Mouse (Mus musculus) layer of hippocampus, adult 2 months (tissue): ENCODE measurements around the gene Hmgn2. TPM values are rescaled to one million over a fixed set of nuclear protein-coding genes. Genes with fewer than 3 reads are reported as not detected.
"Not testable (repeated sequence)": the region's sequence is repeated elsewhere in the genome, so short reads cannot be mapped to it uniquely, and the experiment has no call there.

Experiments
- DNase-seq, 2 experiments: peaks; one replicate each; pipeline ENCODE4 v3.0.0; 2022; ENCODE audit warnings: low spot score in 2 of 2
- H3K27ac ChIP-seq: fragments of 200-600 bp; 2 replicates; pipeline ENCODE4 v1.8.1; 2022
- H3K4me3 ChIP-seq: fragments of 200-600 bp; 2 replicates; pipeline ENCODE4 v1.8.1; 2022; ENCODE audit warnings: mild to moderate bottlenecking
- CTCF ChIP-seq: fragments of 200-600 bp; conservative IDR thresholded peaks from 2 replicates; pipeline ENCODE4 v1.8.1; 2022; ENCODE audit warnings: antibody characterized with exemption, mild to moderate bottlenecking, moderate library complexity
- total RNA-seq, 2 experiments: library from RNA; stranded (reverse); gene quantifications; 2 replicates each; pipeline ENCODE4 v1.2.3; 2021

Hmgn2 gene
- total RNA-seq, 2 experiments from 2014 or later: 123 to 125 TPM

DNA sequence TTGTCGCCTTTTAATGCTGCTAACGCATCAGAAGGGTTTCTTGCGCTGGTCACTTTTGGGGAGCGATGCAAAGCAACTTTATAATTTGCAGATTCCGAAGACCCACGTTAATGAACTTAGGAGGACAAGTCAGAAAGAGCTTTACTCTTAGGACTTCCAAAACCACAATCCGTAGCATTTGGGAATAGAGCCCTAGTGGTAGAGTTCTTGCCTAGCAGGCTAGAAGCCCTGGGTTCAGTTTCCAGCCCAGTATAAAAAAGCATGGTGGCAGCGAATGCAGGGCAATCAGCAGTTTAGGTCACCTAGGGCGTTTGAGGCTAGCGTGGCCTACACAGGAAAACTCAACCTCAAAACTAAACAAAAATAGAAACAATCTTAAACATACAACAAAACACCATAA is 33.3 kb upstream of the Hmgn2 start:
- no peak overlapping the region for H3K4me3 ChIP-seq
- peak; percentile 54 for TF ChIP-seq CTCF
- no peak overlapping the region for H3K27ac ChIP-seq
- no peak for DNase-seq

DNA sequence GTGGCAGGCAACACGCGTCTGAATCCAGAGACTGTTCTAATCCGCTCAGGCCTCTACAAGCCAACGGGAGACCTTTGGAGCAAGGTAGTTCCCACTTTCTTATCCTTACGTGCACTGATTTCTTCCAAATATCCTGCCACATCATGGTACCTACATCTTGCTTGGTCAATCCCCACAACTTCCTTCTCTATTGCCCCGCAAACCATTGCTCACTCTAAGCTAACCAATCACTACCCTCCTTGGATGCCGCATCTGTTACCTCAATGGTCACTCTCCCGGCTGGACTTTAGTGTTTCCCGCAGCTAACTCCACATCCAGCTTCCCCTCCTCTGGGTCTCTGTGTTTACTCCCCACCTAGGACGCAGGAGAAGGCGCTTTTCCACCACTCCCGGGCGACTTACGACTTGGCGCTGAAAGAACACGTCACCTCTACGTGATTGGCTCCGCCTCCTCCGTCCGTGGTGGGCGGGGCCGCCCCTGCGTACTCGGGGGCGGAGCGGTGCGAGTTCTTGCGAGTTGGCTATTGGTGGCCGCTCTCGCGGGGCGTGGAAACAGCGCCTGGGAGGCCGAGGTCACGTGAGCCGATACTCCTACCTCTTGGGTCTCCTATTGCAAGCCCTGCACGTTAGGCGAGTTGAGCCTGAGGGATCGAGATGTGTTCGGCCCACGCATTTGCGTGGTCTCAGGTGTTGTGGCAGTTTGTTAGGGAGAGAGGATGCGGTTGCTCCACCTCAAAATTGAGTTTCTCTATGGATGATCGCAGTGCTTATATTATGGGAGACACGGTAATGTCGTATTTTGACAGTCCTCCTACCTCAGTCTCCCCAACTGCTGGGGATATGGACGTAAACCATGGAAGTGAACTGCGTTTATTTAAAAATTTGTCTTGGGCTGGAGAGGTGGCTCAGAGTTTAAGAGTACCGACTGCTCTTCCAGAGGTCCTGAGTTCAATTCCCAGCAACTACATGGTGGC is 32.3 kb upstream of the Hmgn2 start, which contains the start of gene Dhdds:
Dhdds (minus strand) TSS at position 453 of the 973 bp plus-strand sequence.
- Histone ChIP-seq H3K27ac (peak within 1 kb of the TSS; percentile 86), H3K4me3 (peak within 1 kb of the TSS; percentile 64)
- peak; percentile 95 to 97 for DNase-seq
- TF ChIP-seq CTCF: no peak

DNA sequence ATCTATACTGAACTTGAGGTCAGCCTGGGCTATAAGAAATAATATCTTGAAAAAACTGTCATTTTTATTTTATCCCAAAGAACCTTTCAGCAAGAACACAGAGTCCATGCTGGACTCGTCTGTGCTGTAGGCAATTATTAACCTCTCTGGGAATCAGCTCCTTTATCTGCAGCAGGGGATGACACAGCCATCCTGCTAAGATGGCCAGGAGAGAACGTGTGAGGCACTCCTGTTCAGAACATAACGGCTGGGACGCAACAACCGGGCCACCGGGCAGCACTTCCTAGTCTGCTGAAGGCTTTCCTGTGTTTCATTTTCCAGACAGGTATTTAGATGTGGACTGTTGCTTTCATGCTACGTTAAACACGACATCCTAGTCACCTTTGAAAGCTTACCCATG is 26.2 kb upstream of the Hmgn2 start:
- no peak for DNase-seq
- H3K4me3 ChIP-seq: no peak overlapping the region
- TF ChIP-seq CTCF: no peak
- H3K27ac ChIP-seq: no peak overlapping the region

DNA sequence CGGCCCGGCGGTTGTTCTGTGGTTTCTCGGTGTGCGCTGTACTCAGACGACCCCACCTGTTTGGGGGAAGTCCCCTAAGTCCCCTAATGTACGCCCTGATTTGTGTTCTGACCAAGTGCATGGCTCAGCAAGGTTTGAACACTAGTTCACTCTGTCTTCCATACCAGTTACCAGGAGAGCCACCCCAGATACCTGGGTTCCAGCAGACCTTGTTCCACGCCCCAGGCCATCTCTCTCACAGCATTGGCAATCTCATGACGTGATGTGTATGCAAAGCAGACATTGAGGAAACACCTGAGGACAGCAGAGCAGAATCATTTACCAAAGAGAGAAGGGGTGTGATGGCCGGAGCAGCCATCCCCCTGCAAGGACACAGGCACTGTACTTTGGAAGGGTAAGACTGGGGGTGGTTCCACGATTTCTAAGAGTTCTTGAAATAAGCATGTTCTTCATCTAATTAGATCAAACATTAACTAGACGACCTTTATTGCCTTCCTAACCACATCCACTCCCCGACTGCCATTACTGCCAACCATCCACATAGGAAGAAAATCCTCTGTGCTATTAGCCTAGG is 22.7 kb upstream of the Hmgn2 start:
- Histone ChIP-seq H3K27ac (no peak overlapping the region), H3K4me3 (no peak overlapping the region)
- DNase-seq: no peak
- TF ChIP-seq CTCF: no peak

- peak; percentile 61 for TF ChIP-seq CTCF
- H3K27ac ChIP-seq: no peak overlapping the region
- H3K4me3 ChIP-seq: no peak overlapping the region
- no peak for DNase-seq
Measured at GRCm38 (mm10) chr4:133990035-133990434, 21.6 kb upstream of the Hmgn2 start.

DNA sequence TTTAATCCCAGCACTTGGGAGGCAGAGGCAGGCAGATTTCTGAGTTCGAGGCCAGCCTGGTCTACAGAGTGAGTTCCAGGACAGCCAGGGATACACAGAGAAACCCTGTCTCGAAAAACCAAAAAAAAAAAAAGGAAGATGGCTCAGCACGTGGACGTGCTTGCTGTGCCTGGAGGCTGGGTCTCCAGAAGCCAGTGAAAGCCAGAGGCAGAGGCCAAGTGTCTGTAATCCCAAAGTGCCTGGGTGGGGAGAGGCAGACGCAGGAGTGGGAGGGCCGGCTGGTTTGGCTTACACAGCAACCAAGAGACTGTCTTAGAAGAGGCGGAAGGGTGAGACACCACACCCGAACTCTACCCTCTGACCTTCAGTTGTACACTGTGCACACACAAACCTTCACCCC is 19.8 kb upstream of the Hmgn2 start:
- H3K4me3 ChIP-seq, DNase-seq, H3K27ac ChIP-seq: not testable (repeated sequence)

GRCm38 (mm10) chr4:133982936-133983335 is 14.5 kb upstream of the Hmgn2 start:
- DNase-seq: no peak
- Histone ChIP-seq H3K4me3 (no peak overlapping the region), H3K27ac (no peak overlapping the region)
- no peak for TF ChIP-seq CTCF

GRCm38 (mm10) chr4:133980496-133980895 is 12.0 kb upstream of the Hmgn2 start:
- no peak overlapping the region for H3K27ac ChIP-seq
- DNase-seq: no peak
- no peak for TF ChIP-seq CTCF
- H3K4me3 ChIP-seq: no peak overlapping the region

GRCm38 (mm10) chr4:133978021-133978711 is 9.7 kb upstream of the Hmgn2 start:
- no peak for TF ChIP-seq CTCF
- no peak for DNase-seq
- no peak overlapping the region for H3K27ac ChIP-seq
- no peak overlapping the region for H3K4me3 ChIP-seq

DNA sequence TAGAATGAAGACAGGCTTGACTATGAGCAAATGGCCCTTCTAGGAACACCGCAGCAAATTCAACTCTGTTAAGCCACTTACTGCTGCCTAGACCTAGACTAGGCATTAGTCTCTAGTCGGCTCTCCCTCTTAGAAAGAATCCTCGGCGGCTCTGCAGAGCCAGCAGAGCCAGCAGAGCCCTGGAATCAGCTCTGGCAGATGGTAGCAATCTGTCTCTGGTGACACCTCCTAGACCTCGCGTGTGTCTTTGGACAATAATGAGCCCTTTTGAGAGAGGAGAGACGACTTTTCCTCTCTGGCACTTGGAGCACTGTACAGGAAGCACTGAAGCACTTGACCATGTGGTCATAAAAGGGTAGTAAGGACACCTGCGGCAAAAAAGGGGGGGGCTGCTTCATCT is 3.3 kb upstream of the Hmgn2 start:
- TF ChIP-seq CTCF: no peak
- no peak overlapping the region for H3K4me3 ChIP-seq
- H3K27ac ChIP-seq: no peak overlapping the region
- no peak for DNase-seq

GRCm38 (mm10) chr4:133970876-133971275 is 2.4 kb upstream of the Hmgn2 start:
- Histone ChIP-seq H3K27ac (peak overlapping the region; percentile 100), H3K4me3 (no peak overlapping the region)
- no peak for DNase-seq
- no peak for TF ChIP-seq CTCF

DNA sequence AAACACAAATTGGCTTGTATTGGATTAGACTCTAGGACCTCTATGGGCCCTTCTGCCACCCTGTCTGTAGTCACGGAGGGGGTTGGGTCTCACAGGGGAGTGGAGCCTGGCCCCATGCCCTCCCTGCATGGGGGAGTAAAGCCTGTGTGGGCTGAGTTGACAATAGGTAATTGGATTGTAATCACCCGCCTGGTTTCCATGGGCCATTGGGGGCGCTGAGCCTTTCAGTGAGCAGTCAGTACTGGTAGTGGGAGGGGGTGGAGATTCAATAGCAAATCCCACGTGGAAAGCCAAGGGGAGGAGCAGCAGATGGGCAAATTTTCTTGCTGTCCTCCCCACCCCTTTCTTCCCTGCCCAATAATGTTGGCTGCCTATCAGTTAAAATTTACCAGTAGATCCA is 1.7 kb upstream of the Hmgn2 start:
- no peak overlapping the region for H3K4me3 ChIP-seq
- peak overlapping the region; percentile 100 for H3K27ac ChIP-seq
- peak; percentile 39 to 42 for DNase-seq
- TF ChIP-seq CTCF: peak; percentile 34

DNA sequence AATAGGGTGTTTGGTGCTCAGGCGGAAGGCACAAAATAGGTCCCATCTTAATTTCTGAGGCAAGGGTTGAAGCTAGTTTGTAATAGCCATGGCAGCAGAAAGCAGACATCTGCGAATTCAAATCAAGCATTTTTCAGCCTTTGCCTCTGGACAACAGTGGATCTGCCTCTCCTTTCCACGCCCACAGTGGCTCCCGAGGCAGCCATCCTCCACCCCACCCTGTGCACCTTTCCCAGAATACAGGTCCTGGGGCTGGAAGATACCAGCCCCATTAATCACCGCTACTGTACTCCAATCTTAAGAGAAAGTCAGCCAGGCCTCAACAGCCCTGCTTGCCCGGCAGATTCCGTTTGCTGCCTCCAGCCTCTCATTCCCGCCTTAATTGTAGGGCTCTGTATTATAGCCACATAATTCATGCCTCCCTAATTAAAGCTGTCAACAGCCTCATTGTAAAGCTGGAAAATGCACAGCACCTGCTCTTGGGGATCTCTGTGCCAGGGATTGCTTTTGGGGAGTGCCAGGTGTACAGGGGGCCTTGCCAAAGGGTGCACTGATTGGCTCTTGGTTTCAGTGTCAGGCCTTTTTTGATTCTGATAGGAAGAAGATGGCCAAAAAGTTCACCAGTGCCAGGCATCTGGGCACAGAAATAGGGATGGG is 792 bp upstream of the Hmgn2 start:
- no peak for TF ChIP-seq CTCF
- DNase-seq: no peak
- H3K4me3 ChIP-seq: no peak overlapping the region

More for the DNA sequence above, 792 bp upstream of the Hmgn2 start:
- peak overlapping the region; percentile 100 for H3K27ac ChIP-seq
